Mouse (Mus musculus) lung, postnatal 25 days (tissue): ENCODE results near the gene 6030458C11Rik.

Experiments used
- DNase-seq: peaks from one replicate; pipeline ENCODE4 v3.0.0; 2022; ENCODE audit warnings: low spot score

Gene 6030458C11Rik

GRCm38 (mm10) chr15:12760747-12761146 lies 63.7 kb downstream of the 6030458C11Rik start:
- no peak for DNase-seq

- no peak for DNase-seq
Measured at GRCm38 (mm10) chr15:12758461-12758860, 66.0 kb downstream of the 6030458C11Rik start.
